Mouse (Mus musculus) monocyte, adult 5-6 weeks (primary cell): ENCODE data around the gene Spert. TPM values are rescaled to one million over a fixed set of nuclear protein-coding genes. Genes with fewer than 3 reads are reported as not detected.

ENCODE experiments used
- total RNA-seq: library from RNA; stranded (forward); fragments of 200-1000, 200-491, 200-594 nt; gene quantifications from 3 replicates; pipeline ENCODE4 v1.2.3, GENCODE M21; 2017

Gene Spert
- total RNA-seq, 1 experiment from 2014 or later = 4.4 TPM

Other genes starting within 250 kb of the Spert start
- not detected in 3 replicates for gene Siah3, start 137.1 kb downstream of the Spert start, total RNA-seq
- gene Erich6b, start 49.1 kb upstream of the Spert start, total RNA-seq = not detected in 3 replicates
- gene Cog3, start 161.4 kb upstream of the Spert start, total RNA-seq = 30.0 to 44.2 TPM (median 41.3 TPM) in 3 replicates
- gene Slc25a30, start 193.9 kb upstream of the Spert start, total RNA-seq = 22.8 to 36.1 TPM (median 24.3 TPM) in 3 replicates